Mouse (Mus musculus) ES-E14 (cell line): ENCODE data around the gene Rps3. TPM values are rescaled to one million over a fixed set of nuclear protein-coding genes. Genes with fewer than 3 reads are reported as not detected.

ENCODE experiments used
- DNase-seq: peaks from one replicate; pipeline ENCODE4 v3.0.0-alpha.2; 2013; ENCODE audit warnings: low read depth, low spot score
- H3K27ac ChIP-seq: 2 replicates; pipeline ENCODE4 v1.5.1; 2012; ENCODE audit warnings: low read depth, mild to moderate bottlenecking, low read length, moderate library complexity, mixed read lengths; ENCODE audit not compliant: poor library complexity, insufficient read depth, severe bottlenecking
- H3K36me3 ChIP-seq: 2 replicates; pipeline ENCODE4 v1.6.1; 2012; ENCODE audit warnings: mild to moderate bottlenecking, low read length, moderate library complexity, mixed read lengths; ENCODE audit not compliant: control insufficient read depth, poor library complexity, insufficient read depth, severe bottlenecking
- H3K4me1 ChIP-seq, 2 experiments: fragments of 150-350 bp in 1 of 2; sonication (generic) in 1 of 2; 2 replicates each; pipeline ENCODE4 v1.6.1; 2012; ENCODE audit warnings: low read length in 2 of 2, mild to moderate bottlenecking in 1 of 2, mixed read lengths in 1 of 2; ENCODE audit not compliant: control insufficient read depth in 2 of 2, insufficient read depth in 2 of 2, poor library complexity in 1 of 2
- H3K4me3 ChIP-seq, 2 experiments: fragments of 150-350 bp in 1 of 2; sonication (generic) in 1 of 2; 2 replicates each; pipeline ENCODE4 v1.5.1; 2012; ENCODE audit warnings: low read length in 2 of 2, low read depth in 1 of 2, mild to moderate bottlenecking in 1 of 2, mixed read lengths in 1 of 2; ENCODE audit not compliant: insufficient read depth in 1 of 2, poor library complexity in 1 of 2, severe bottlenecking in 1 of 2
- H3K9ac ChIP-seq: 2 replicates; pipeline ENCODE4 v1.6.1; 2012; ENCODE audit warnings: low read depth, mild to moderate bottlenecking, low read length, mixed read lengths; ENCODE audit not compliant: poor library complexity, insufficient read depth, severe bottlenecking
- H3K9me3 ChIP-seq: fragments of 150-350 bp; sonication (generic); 2 replicates; pipeline ENCODE4 v1.6.1; 2012; ENCODE audit warnings: low read depth, mild to moderate bottlenecking, low read length; ENCODE audit not compliant: control insufficient read depth, insufficient read depth
- CHD2 ChIP-seq: IDR thresholded peaks from 2 replicates; pipeline ENCODE4 v1.6.1; 2014; ENCODE audit warnings: mild to moderate bottlenecking, low read depth, low read length, inconsistent platforms
- HCFC1 ChIP-seq: IDR thresholded peaks from 2 replicates; pipeline ENCODE4 v1.6.1; 2012; ENCODE audit warnings: low read length, inconsistent platforms, borderline replicate concordance; ENCODE audit not compliant: insufficient read depth
- MAFK ChIP-seq: IDR thresholded peaks from 2 replicates; pipeline ENCODE4 v1.6.1; 2014; ENCODE audit warnings: mild to moderate bottlenecking, low read depth, low read length, inconsistent platforms; ENCODE audit not compliant: insufficient read depth
- ZC3H11A ChIP-seq: IDR thresholded peaks from 2 replicates; pipeline ENCODE4 v1.6.1; 2012; ENCODE audit warnings: low read depth, mild to moderate bottlenecking, inconsistent platforms, low read length, borderline replicate concordance
- ZNF384 ChIP-seq: IDR thresholded peaks from 2 replicates; pipeline ENCODE4 v1.6.1; 2012; ENCODE audit warnings: low read depth, low read length, inconsistent platforms
- in situ Hi-C, 2 experiments: fragments of 600-800 bp; cut with MboI; formaldehyde crosslinking; loops; one replicate each; pipeline ENCODE4 v1.15.1; 2025; ENCODE audit warnings: low sequenced_read_pairs in 2 of 2, inconsistent platforms in 1 of 2; ENCODE audit not compliant: unreplicated experiment in 2 of 2
- total RNA-seq: library from RNA; depleted of rRNA; stranded (reverse); fragments of 300-350 nt; gene quantifications from 2 replicates; pipeline ENCODE4 v1.2.3, GENCODE M21; 2012

Rps3 gene
- total RNA-seq, 1 experiment: 1,655 TPM

GRCm38 (mm10) chr7:99528547-99528946 is 45.0 kb upstream of the Rps3 start:
- TF ChIP-seq CHD2 (no peak), HCFC1 (no peak), MAFK (no peak), ZNF384 (no peak), ZC3H11A (no peak)
- DNase-seq: no peak
- Histone ChIP-seq H3K4me3 (no peak overlapping the region), H3K36me3 (no peaks in the 10 kb centered on the region), H3K27ac (no peak overlapping the region), H3K9me3 (no peaks in the 10 kb centered on the region), H3K4me1 (peaks cover 0 to 11% of the 10 kb centered on the region in 2 experiments; a peak in 1 of 4 replicates), H3K9ac (no peak overlapping the region)
- in situ Hi-C loops: no loop called here

- no peaks in the 10 kb centered on the region for H3K36me3 ChIP-seq
- H3K9ac ChIP-seq: no peak overlapping the region
- no peak overlapping the region for H3K4me3 ChIP-seq
- no peaks in the 10 kb centered on the region for H3K9me3 ChIP-seq
- no peak for DNase-seq
- no peak for TF ChIP-seq CHD2
- no peak for TF ChIP-seq ZC3H11A
- TF ChIP-seq HCFC1: no peak
- no peak for TF ChIP-seq ZNF384
- TF ChIP-seq MAFK: no peak
- in situ Hi-C loops: no loop called here
- no peak overlapping the region for H3K27ac ChIP-seq
- H3K4me1 ChIP-seq: peaks cover 0 to 3% of the 10 kb centered on the region in 2 experiments; a peak in 2 of 4 replicates
Measured at GRCm38 (mm10) chr7:99523837-99524236, 40.3 kb upstream of the Rps3 start.

- no peak for DNase-seq
- Histone ChIP-seq H3K4me3 (no peak overlapping the region), H3K9ac (no peak overlapping the region), H3K4me1 (peaks cover 0 to 6% of the 10 kb centered on the region in 2 experiments; a peak in 2 of 4 replicates), H3K9me3 (no peaks in the 10 kb centered on the region), H3K36me3 (no peaks in the 10 kb centered on the region), H3K27ac (no peak overlapping the region)
- in situ Hi-C loops: no loop called here
- TF ChIP-seq HCFC1 (no peak), CHD2 (no peak)
Measured at GRCm38 (mm10) chr7:99523121-99523520, 39.6 kb upstream of the Rps3 start.

- Histone ChIP-seq H3K36me3 (no peaks in the 10 kb centered on the region), H3K4me3 (no peak overlapping the region), H3K27ac (no peak overlapping the region; the same call in 1 of the 2 replicates), H3K4me1 (peaks cover 0 to 6% of the 10 kb centered on the region in 2 experiments; a peak in 2 of 4 replicates), H3K9me3 (no peaks in the 10 kb centered on the region), H3K9ac (no peak overlapping the region)
- peak; percentile 49 for DNase-seq
- in situ Hi-C loops: no loop called here
- no peak for TF ChIP-seq HCFC1
- TF ChIP-seq MAFK: peak; percentile 82
- no peak for TF ChIP-seq ZNF384
- TF ChIP-seq CHD2: no peak
- no peak for TF ChIP-seq ZC3H11A
Measured at GRCm38 (mm10) chr7:99518954-99519644, 35.6 kb upstream of the Rps3 start.

GRCm38 (mm10) chr7:99516814-99517157 is 33.2 kb upstream of the Rps3 start:
- no peaks in the 10 kb centered on the region for H3K36me3 ChIP-seq
- TF ChIP-seq HCFC1 (no peak), ZNF384 (no peak), CHD2 (no peak), MAFK (no peak), ZC3H11A (no peak)
- H3K9me3 ChIP-seq: no peaks in the 10 kb centered on the region
- H3K9ac ChIP-seq: no peak overlapping the region
- no peak overlapping the region for H3K27ac ChIP-seq
- in situ Hi-C loops: no loop called here
- peaks cover 0 to 6% of the 10 kb centered on the region in 2 experiments; a peak in 2 of 4 replicates for H3K4me1 ChIP-seq
- H3K4me3 ChIP-seq: no peak overlapping the region
- no peak for DNase-seq
